Mouse (Mus musculus) neural tube, embryonic 12.5 days (tissue): ENCODE data around the gene Mbd6. TPM values are rescaled to one million over a fixed set of nuclear protein-coding genes. Genes with fewer than 3 reads are reported as not detected.
A peak's percentile ranks its signal among the peaks of the same experiment; 100 is the strongest.

Source experiments
- ATAC-seq: fragments of 200-750 bp; cut with Nextera tagmentation; 2 replicates; pipeline ENCODE4 v1.8.0; 2017; ENCODE audit warnings: low read depth, mild to moderate bottlenecking, moderate TSS enrichment, moderate library complexity; ENCODE audit not compliant: low FRiP score
- H3K27ac ChIP-seq: fragments of 300-500 bp; sonication (generic); 2 replicates; pipeline ENCODE4 v1.5.1; 2016
- H3K27me3 ChIP-seq: fragments of 300-500 bp; sonication (generic); replicated peaks from 2 replicates; pipeline ENCODE4 v1.6.1; 2016; ENCODE audit warnings: mild to moderate bottlenecking
- H3K36me3 ChIP-seq: fragments of 300-500 bp; sonication (generic); 2 replicates; pipeline ENCODE4 v1.6.1; 2016; ENCODE audit warnings: mild to moderate bottlenecking
- H3K4me1 ChIP-seq: fragments of 300-500 bp; sonication (generic); 2 replicates; pipeline ENCODE4 v1.6.1; 2016
- H3K4me2 ChIP-seq: fragments of 300-500 bp; sonication (generic); replicated peaks from 2 replicates; pipeline ENCODE4 v1.6.1; 2016; ENCODE audit warnings: mild to moderate bottlenecking
- H3K4me3 ChIP-seq: fragments of 300-500 bp; sonication (generic); 2 replicates; pipeline ENCODE4 v1.5.1; 2016
- H3K9ac ChIP-seq: fragments of 300-500 bp; sonication (generic); 2 replicates; pipeline ENCODE4 v1.6.1; 2016; ENCODE audit warnings: mild to moderate bottlenecking
- H3K9me3 ChIP-seq: fragments of 300-500 bp; sonication (generic); 2 replicates; pipeline ENCODE4 v1.6.1; 2016; ENCODE audit warnings: mild to moderate bottlenecking
- WGBS: fragments of 180-500 bp; shearing (Covaris S2); methylation state at CpG from one replicate; pipeline ENCODE4 v1.1.7; 2016; 5-methylcytosine and 5-hydroxymethylcytosine counted together
- polyA plus RNA-seq: library from polyadenylated mRNA; unstranded; fragments of >200 nt; fragmentation: Nextera tagmentation; extraction: Ambion mirVana; gene quantifications from 2 replicates; pipeline ENCODE4 v1.2.1, GENCODE M21; 2016

Gene Mbd6
- polyA plus RNA-seq, 1 experiment from 2014 or later = 18.4 TPM

- Histone ChIP-seq H3K4me3 (no peak overlapping the region), H3K27me3 (no peaks in the 10 kb centered on the region), H3K4me1 (no peaks in the 10 kb centered on the region), H3K9me3 (no peaks in the 10 kb centered on the region), H3K9ac (no peak overlapping the region), H3K36me3 (peaks cover 21% of the 10 kb centered on the region; the same call in 1 of the 2 replicates), H3K4me2 (no peak overlapping the region), H3K27ac (no peak overlapping the region)
- ATAC-seq = no peak
- 90% methylated on average over 5 of the region's 5 CpGs for WGBS
Observed at GRCm38 (mm10) chr10:127250810-127251209, 38.0 kb downstream of the Mbd6 start.

- peaks cover 75% of the 10 kb centered on the region for H3K36me3 ChIP-seq
Observed at GRCm38 (mm10) chr10:127238241-127238824, 50.5 kb downstream of the Mbd6 start.

GRCm38 (mm10) chr10:127236541-127236940 is 52.3 kb downstream of the Mbd6 start:
- no peaks in the 10 kb centered on the region for H3K9me3 ChIP-seq
- no peak overlapping the region for H3K9ac ChIP-seq
- peak; percentile 17; the same call in 1 of the 2 replicates for ATAC-seq
- no peak overlapping the region for H3K27ac ChIP-seq
- H3K4me3 ChIP-seq = no peak overlapping the region
- no peaks in the 10 kb centered on the region for H3K4me1 ChIP-seq
- WGBS = 50% methylated on average over 9 of the region's 9 CpGs
- H3K4me2 ChIP-seq = no peak overlapping the region
- peaks cover 63% of the 10 kb centered on the region for H3K36me3 ChIP-seq
- no peaks in the 10 kb centered on the region for H3K27me3 ChIP-seq

More at GRCm38 (mm10) chr10:127238241-127238824, 50.5 kb downstream of the Mbd6 start:
- Histone ChIP-seq H3K9ac (no peak overlapping the region), H3K9me3 (no peaks in the 10 kb centered on the region), H3K4me3 (no peak overlapping the region), H3K27ac (no peak overlapping the region), H3K27me3 (no peaks in the 10 kb centered on the region), H3K4me2 (no peak overlapping the region), H3K4me1 (no peaks in the 10 kb centered on the region)
- ATAC-seq = no peak
- 67% methylated on average over 18 of the region's 18 CpGs for WGBS

- ATAC-seq = no peak
- Histone ChIP-seq H3K4me2 (no peak overlapping the region), H3K9me3 (no peaks in the 10 kb centered on the region), H3K4me1 (no peaks in the 10 kb centered on the region), H3K27me3 (no peaks in the 10 kb centered on the region), H3K9ac (no peak overlapping the region), H3K4me3 (no peak overlapping the region), H3K36me3 (peaks cover 67% of the 10 kb centered on the region), H3K27ac (no peak overlapping the region)
- WGBS = 83% methylated on average over 9 of the region's 9 CpGs
Observed at GRCm38 (mm10) chr10:127233141-127233540, 55.7 kb downstream of the Mbd6 start.

Other genes with a start within 250 kb of the Mbd6 start
- 31.5 and 32.5 TPM in 2 replicates for gene Mettl1, start 247.6 kb downstream of the Mbd6 start, polyA plus RNA-seq
- 0.15 and 0.17 TPM in 2 replicates for gene Eef1akmt3, start 247.5 kb downstream of the Mbd6 start, polyA plus RNA-seq
- 0.13 and 0.25 TPM in 2 replicates for gene Cyp27b1, start 240.8 kb downstream of the Mbd6 start, polyA plus RNA-seq
- gene March9, start 228.8 kb downstream of the Mbd6 start, polyA plus RNA-seq = 6.1 TPM in 2 replicates
- gene Cdk4, start 225.5 kb downstream of the Mbd6 start, polyA plus RNA-seq = 1,857 and 1,896 TPM in 2 replicates
- gene Tspan31, start 218.8 kb downstream of the Mbd6 start, polyA plus RNA-seq = 137 and 147 TPM in 2 replicates
- 1.1 and 1.3 TPM in 2 replicates for gene Agap2, start 213.7 kb downstream of the Mbd6 start, polyA plus RNA-seq
- gene Os9, start 167.9 kb downstream of the Mbd6 start, polyA plus RNA-seq = 118 and 123 TPM in 2 replicates
- 29.2 and 31.5 TPM in 2 replicates for gene B4galnt1, start 123.8 kb downstream of the Mbd6 start, polyA plus RNA-seq
- gene Slc26a10, start 108.4 kb downstream of the Mbd6 start, polyA plus RNA-seq = 1.5 and 1.8 TPM in 2 replicates
- 43.3 and 43.6 TPM in 2 replicates for gene Arhgef25, start 98.9 kb downstream of the Mbd6 start, polyA plus RNA-seq
- gene Dtx3, start 93.3 kb downstream of the Mbd6 start, polyA plus RNA-seq = 189 and 199 TPM in 2 replicates
- 22.0 and 22.4 TPM in 2 replicates for gene Pip4k2c, start 77.4 kb downstream of the Mbd6 start, polyA plus RNA-seq
- 72.7 and 81.6 TPM in 2 replicates for gene Kif5a, start 25.7 kb downstream of the Mbd6 start, polyA plus RNA-seq
- 273 and 277 TPM in 2 replicates for gene Dctn2, start 22.6 kb downstream of the Mbd6 start, polyA plus RNA-seq
- gene Mars, start 22.8 kb upstream of the Mbd6 start, polyA plus RNA-seq = 145 and 146 TPM in 2 replicates
- 1.7 and 2.0 TPM in 2 replicates for gene Arhgap9, start 32.9 kb upstream of the Mbd6 start, polyA plus RNA-seq
- 3.6 and 4.0 TPM in 2 replicates for gene Gli1, start 53.0 kb upstream of the Mbd6 start, polyA plus RNA-seq
- not detected in 2 replicates for gene Inhbe, start 65.4 kb upstream of the Mbd6 start, polyA plus RNA-seq
- not detected in 2 replicates for gene Inhbc, start 81.4 kb upstream of the Mbd6 start, polyA plus RNA-seq
- gene R3hdm2, start 91.3 kb upstream of the Mbd6 start, polyA plus RNA-seq = 33.9 and 36.3 TPM in 2 replicates
- gene Stac3, start 212.7 kb upstream of the Mbd6 start, polyA plus RNA-seq = 4.3 and 5.8 TPM in 2 replicates
- gene Ndufa4l2, start 225.9 kb upstream of the Mbd6 start, polyA plus RNA-seq = 7.3 and 7.6 TPM in 2 replicates
- 74.2 and 76.9 TPM in 2 replicates for gene Shmt2, start 233.4 kb upstream of the Mbd6 start, polyA plus RNA-seq
- gene Nxph4, start 245.5 kb upstream of the Mbd6 start, polyA plus RNA-seq = 112 and 125 TPM in 2 replicates